Mouse (Mus musculus) gastrocnemius, adult 18-20 months (tissue): ENCODE results near the gene Cryab. TPM values are rescaled to one million over a fixed set of nuclear protein-coding genes. Genes with fewer than 3 reads are reported as not detected.

ENCODE experiments used
- DNase-seq: peaks from one replicate; pipeline ENCODE4 v3.0.0; 2021; ENCODE audit warnings: low spot score
- total RNA-seq, 2 experiments: library from RNA; stranded (reverse); gene quantifications; 2 replicates each; pipeline ENCODE4 v1.2.3; 2021

The Cryab gene
- total RNA-seq, 2 experiments from 2014 or later = 1,743 to 2,314 TPM

DNA sequence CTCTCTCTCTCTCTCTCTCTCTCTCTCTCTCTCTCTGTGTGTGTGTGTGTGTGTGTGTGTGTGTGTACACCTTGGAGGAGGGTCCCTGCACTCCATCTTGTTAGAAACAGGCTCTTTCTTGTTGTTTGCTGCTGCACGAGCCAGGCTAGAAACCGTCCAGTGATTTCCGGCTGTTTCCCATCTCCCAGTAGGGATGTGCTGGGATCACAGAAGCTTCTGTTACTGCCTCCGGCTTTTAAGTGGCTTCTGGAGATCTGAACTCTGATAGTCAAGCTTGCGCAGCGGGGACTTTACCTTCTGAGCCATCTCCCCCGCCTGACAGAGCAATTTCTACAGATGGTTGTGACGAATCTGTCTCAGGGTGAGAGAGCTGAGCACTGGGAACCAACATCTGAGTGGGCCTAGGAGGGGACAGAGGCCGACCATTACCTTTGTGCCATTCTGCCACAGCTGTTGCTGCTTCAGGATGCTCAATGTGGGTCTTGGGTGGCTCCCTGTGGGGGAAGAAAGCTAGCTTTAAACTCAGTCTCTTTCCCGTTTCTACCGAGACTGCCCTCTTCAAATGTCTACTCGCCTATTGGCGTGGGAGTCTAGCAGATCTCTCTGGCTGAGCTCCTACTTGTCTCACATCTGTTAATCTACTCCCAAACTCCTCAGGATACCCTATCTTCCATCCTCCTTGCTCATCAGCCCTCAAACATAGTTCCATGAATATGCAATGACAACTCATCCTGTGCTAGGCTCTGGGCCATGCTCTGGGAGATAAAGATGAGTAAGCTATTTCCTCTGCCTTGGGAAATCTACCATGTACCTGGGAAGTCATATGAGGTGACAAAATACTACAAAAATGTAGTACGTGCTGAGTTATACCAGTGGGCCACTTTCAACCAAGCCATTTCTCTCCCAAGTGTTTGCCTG is 10.0 kb upstream of the Cryab start:
- DNase-seq = no peak

DNA sequence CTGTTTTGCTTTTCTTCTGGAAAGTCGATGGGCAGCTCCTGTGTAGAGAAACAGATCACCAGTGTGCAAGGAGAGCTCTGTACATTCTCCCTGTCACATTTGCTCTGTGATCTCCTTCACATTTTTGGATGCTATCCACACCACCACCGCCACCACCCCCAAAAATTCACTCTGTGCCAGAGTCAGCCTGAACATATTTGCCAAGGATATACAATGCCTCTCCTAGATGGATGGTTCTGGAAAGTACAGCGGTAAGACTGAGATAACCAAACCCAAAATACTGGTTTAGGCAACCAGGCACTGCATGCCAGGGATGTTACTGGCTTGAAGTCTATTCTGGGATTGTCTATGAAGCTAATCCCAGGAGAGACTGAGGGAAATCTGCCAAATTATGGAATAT is 8.9 kb upstream of the Cryab start:
- DNase-seq = no peak

DNA sequence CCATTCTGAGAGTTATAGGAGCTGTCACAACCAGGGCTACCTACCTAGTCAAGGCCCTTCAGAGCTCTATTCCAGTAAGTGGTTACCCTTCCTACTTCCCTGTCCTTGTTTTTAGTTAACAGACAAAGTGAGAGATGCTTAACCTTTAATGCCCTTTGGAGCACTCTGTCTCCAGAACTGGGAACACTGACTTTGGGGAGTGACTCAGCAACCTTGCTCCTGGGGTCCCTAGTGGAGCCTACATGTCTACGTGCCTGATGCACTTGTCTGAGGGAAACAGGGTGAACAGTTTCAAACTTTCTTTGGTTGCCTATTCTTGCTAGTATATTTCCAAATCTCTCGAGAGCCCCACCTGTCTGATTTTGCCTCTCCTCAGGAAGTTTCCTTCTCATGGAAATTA is 8.4 kb upstream of the Cryab start:
- DNase-seq = no peak

DNA sequence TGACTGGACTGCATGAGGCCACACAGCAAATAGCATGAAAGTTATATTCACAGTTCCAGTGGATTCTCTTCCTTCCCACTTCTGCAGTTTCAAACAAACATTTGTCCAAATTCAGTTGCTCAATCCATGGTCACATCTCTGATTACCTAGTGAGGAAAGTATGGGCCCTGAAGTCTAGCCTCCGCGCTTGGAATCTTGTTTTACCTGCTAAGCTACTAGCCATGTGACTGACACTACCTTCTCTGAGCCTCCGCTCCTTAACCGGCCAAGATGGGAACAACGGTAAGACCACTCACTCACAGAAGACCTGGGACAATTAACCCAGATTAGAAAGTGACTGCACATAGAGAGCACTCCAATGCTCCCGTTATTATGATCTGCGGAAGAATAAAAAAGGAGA is 5.3 kb upstream of the Cryab start:
- DNase-seq = no peak

DNA sequence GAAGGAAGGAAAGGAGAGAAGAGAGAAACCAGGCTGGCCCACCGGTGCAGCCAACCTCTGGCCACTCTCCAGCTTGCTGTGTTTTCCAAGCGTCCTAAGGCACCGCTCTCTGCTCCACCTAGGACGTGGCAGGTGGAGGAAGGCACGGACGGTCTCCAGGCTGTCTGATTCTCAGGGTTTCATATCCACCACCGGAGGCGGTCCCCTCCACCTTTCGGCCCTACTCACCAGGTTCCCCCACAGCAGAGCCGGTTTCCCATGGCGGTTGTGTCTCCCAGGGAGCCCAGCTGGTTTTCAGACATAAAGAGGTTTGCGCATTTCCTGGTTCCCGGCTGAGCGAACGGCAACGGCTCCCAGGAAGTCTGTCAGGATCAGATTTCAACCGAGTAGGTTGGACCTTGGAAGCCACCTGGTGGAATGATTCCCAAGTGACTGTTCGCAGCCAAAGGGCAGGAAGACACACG is 4.9 kb upstream of the Cryab start, which contains the start of gene 2310030G06Rik:
Gene 2310030G06Rik, minus strand, starts transcription at position 323 of the 464 bp plus-strand sequence.
- no peak for DNase-seq

GRCm38 (mm10) chr9:50750706-50751105 is 419 bp upstream of the Cryab start:
- DNase-seq = no peak

DNA sequence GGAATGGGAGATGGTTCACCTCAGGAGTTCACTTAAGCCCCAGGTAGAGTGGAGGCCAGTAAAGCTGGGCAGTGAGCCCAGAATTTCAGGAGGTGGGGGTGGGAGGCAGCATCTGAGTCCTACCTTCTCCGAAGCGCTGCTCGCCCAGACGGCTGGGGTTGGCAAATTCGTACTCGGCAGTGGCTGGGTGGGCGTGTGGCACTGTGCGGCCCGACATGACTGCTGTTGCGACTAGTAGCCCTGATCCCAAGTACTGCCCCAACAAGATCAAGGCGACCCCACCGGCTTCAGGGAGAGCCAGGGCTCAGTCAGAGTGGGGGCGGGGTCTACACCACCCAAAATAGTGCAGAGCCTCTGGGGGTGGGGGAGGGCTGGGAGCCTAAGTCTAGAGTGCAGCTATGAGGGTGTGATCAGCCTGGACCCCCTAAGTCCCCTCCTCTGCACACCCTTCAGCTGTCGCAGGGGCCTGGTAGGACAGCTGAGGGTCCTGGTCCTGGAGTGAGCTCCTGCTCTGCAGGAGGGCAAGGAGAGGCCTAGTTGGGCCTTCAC is 1.0 kb downstream of the Cryab start, which contains the start of gene Hspb2:
Gene Hspb2, minus strand, starts transcription at position 301 of the 549 bp plus-strand sequence.
- DNase-seq = peak; percentile 63

DNA sequence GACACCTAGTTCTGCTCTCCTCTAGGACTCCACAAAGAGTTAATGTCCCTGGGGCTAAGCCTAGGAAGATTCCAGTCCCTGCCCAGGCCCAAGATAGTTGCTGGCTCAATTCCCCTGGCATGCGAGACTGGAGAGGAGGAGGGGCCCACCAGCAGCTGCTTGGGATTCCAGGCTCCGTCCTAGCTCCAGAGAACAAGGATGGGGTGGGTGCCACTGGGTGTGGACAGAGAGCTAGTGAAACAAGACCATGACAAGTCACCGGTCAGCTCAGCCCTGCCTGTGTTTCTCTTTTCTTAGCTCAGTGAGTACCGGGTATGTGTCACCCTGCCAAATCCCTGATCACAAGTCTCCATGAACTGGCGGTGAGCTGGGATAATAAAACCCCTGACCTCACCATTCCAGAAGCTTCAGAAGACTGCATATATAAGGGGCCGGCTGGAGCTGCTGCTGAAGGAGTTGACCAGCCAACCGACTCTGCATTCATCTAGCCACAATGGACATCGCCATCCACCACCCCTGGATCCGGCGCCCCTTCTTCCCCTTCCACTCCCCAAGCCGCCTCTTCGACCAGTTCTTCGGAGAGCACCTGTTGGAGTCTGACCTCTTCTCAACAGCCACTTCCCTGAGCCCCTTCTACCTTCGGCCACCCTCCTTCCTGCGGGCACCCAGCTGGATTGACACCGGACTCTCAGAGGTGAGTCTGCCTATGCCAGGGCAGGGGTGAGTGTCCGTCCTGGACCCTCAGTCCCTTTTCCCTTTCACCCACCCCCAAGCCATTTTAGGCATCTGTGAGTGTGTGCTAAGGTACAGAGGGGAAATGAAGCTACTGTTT is 1.9 kb downstream of the Cryab start:
- peak; percentile 97 for DNase-seq

- DNase-seq = no peak
These were observed 2.8 kb downstream of the Cryab start for GRCm38 (mm10) chr9:50753947-50754346.

DNA sequence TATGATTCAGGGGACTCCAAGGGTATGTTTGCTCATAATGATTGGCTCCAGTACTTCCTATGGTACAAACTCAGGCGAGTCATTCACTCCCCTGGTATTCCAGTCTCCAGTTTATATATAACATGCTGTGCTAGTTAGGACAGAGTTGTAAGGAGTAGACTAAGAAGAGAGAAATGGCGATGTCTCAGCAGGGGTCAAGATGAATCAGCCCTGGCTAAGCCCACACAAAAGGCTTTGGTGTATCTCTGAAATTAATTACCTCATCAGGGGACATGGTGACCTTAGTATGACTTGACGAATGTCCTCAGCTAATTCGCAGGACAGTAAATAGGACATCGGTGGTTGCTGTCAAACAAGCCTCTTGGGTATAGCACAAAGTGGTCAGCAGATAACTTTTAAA is 5.6 kb downstream of the Cryab start:
- no peak for DNase-seq

DNA sequence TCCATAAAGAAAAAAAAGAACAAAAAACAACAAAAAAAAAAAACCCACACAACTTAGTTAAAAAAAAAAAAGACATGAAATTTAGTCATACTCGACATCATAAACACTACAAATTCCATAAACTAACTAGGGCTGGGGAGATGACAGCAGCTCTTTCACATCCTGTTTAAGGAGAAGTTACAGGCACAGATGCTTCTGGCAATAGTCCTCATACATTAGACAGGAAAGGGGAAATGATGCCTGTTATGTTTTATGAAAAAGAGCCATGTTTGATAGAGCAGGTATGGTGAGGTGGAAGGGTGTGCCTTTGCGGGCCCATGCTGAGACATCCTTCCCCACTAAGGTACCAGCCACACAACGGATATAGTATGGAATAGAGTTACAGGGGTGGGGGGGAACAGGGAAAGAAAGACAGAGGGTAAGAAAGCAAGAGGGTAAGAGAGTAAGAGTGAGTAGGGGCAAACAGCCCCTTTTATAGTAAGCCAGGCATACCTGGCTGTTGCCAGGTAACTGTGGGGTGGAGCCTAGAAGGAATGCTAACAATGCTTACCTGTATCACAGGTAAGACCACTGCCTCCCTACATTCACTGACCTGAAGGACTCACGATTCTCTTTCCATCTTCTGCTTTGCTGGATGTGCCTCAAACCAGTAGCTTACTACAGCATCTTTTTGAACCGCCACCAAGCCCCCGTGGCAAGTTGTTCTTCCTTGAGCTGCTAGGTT is 10.6 kb downstream of the Cryab start:
- DNase-seq = no peak

DNA sequence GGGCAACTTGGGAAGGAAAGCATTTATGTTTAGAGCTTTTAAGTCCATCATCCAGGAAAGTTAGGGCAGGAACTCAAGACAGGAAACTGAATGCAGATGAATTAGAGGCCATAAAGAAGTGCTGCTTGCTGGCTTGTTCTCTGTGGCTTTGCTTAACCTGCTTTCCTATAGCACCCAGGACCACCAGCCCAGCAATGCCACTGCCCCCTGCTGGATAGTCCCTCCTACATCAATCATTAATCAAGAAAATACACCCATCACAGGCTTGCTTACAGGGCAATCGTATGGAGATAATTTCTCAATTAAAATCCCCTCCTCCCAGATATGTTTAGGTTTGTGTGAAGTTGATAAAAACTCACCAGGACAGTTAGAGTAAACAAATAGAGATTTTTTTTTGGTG is 12.2 kb downstream of the Cryab start:
- peak; percentile 28 for DNase-seq

GRCm38 (mm10) chr9:50767531-50768106 is 16.5 kb downstream of the Cryab start:
- no peak for DNase-seq

- peak; percentile 99 for DNase-seq
These were observed 17.2 kb downstream of the Cryab start, which contains the start of gene Fdxacb1 for GRCm38 (mm10) chr9:50768107-50769002. Gene Fdxacb1, plus strand, starts transcription at chr9:50768236.

DNA sequence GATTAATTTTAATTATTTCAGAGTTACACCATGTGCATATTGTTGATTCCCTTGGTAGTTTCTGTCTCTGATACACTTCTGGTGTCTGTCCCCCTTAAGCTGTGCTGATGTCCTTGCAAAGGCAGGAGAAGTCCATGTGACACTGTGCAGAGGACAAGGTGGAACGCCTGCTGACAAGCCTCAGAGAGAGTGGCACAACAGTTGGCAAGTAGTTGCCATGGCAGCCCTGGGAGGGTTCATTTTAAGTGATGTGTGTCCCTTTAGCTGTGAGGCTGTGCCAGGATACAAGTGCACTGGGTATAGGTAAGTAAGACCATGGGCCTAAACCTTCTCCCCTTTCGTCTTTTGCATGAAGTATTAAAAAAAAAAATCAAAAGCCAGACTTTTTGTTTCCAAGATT is 18.9 kb downstream of the Cryab start:
- no peak for DNase-seq

DNA sequence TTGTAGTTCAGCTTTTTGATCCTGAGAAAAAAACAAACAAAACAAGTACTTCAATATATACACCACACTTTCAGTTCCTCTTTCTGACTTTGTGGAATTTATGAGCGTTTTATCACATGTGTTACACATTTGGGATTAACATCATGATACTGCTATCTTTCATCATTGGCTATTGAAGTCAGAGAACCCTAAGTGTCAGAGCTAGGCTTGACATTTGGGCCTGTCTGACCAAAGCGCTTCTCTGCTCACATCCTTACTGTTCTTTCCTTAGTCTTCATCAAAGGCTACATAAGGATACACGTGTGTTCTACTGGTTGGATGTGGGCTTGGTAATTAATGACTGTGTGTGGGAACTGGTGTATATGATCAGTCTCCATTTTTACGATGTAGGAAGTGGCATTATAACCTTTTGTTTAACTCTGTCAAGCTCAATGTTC is 22.9 kb downstream of the Cryab start:
- DNase-seq = no peak

- DNase-seq = peak; percentile 89
These were observed 24.0 kb downstream of the Cryab start, which contains the start of the genes Alg9 and 1110032A03Rik for GRCm38 (mm10) chr9:50774991-50775612. Gene Alg9, plus strand, starts transcription at chr9:50775019. Gene 1110032A03Rik, minus strand, starts transcription at chr9:50775520.

- no peak for DNase-seq
These were observed 24.6 kb downstream of the Cryab start for GRCm38 (mm10) chr9:50775662-50776126.
